Mouse (Mus musculus) forelimb bud, embryonic 11.5 days (tissue): Measurements from ENCODE around the gene Wnt9a.

Source experiments
- DNase-seq: peaks from one replicate; pipeline ENCODE4 v3.0.0-alpha.2; 2012; ENCODE audit warnings: low read depth, low spot score

Wnt9a gene

DNA sequence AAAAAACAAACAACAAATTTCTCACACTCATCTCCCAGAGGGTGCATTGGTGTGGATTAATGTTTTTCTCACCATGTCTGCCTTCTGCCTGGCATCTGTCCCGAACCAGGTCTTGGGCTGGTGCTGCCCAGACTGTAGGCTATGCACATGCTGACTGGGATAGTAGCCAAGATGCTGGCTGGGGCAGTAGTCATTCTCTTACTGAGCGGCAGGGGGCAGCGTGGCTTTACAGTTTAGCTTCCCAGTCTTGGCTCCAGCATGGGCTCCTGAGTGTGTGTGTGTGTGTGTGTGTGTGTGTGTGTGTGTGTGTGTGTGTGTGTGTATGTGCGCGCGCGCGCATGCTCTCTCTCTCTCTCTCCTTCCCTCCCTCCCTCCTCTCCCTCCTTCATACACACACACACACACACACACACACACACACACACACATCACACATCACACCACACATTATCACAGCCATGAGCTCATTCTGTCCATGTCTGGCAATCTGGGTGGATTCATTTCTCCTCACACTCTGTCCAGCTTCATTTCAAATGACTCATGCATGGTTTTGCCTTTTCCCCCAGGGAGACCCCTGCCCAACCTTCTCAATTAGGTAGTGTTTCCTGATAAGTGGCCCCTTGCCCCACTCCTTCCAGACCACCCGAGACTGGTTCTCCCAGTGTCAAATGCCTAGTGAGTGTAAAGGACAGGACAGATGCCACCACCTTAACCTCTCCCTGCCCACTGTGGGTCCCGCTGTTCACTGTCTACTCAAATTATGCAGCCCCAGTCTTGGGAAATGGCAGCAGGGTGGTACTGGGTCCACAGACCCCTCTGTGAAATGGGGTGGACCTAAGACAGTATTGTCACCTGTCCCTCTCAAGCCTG, 3.8 kb upstream of the Wnt9a start:
- DNase-seq: peak; percentile 79

DNA sequence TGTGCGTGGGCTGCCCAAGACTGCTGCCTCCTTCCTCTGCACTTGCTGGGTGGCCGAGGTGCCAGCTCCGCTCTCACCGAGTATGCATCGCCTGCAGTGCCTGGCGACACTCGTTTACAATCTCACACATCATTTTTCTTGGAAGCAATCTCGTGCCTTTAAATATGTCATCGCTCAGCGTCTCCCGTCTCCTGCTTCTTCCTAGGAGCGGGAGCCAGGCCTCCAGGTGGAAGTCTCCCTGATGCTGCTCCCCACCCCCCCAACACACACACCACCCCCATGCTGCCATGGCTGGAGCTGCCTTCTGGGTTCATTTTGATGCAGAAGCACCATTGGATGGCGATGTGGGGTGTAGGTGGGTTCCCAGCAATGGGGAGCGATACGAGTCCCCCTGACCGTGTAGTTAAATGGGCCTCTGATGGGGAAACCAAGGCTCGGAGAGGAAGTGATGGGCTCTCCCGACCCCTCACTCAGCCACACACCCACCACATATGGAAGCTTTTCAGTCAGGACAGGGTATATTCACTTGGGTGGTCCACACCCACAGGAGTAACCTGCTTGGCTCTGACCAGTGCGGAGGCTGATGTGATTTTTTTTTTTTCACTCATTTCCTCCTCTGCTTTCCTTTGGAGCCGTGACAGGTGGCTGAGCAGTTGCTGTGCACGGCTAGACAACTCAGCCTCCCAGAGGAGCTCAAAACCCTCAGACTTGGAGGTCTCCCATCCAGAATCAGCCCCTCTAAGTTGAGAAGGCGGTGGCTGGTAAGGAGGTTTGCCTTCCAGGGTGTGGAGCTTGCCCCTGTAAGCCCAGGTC, 1.5 kb upstream of the Wnt9a start:
- no peak for DNase-seq

GRCm38 (mm10) chr11:59305821-59306215, 910 bp upstream of the Wnt9a start:
- no peak for DNase-seq

- peak; percentile 70 for DNase-seq
These were observed 865 bp downstream of the Wnt9a start for GRCm38 (mm10) chr11:59307422-59308163.

DNA sequence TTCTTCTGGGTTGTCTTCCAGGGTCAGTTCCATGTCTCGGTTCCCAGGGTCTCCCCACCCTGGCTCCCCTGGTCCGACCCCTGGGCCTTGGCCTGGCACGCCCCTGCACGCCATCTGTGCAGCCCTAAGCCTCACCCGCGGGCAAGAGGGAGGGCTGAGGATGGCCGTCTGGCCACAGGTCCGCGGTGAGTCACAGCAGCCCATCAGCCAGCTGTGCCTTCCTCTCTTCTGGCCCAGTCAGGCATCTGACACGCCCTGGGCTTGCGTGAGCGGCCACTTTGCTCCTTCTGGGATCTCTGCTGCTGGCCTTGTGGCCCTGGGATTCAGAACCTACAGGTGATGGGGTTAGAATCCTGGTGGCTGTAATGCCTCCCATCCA, 1.4 kb downstream of the Wnt9a start:
- no peak for DNase-seq

DNA sequence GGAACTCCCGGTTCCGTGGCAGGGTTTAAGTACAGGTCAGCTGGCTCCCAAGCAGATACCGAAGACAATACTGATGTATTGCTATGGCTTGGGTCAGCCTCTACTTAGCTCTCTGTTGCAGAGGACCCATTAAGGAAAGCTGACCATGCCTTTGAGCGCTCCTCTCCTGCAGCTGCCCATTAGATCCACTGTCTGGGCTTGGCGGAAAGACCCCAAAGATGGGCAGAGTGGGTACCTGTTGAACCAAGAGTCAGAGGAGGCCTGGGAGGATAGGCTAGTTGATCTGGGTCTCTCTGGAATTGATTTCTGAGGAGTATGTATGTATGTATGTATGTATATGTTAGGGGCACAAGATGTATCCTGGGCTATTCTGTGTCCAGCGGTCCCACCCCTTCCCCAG, 1.9 kb downstream of the Wnt9a start:
- DNase-seq: no peak

DNA sequence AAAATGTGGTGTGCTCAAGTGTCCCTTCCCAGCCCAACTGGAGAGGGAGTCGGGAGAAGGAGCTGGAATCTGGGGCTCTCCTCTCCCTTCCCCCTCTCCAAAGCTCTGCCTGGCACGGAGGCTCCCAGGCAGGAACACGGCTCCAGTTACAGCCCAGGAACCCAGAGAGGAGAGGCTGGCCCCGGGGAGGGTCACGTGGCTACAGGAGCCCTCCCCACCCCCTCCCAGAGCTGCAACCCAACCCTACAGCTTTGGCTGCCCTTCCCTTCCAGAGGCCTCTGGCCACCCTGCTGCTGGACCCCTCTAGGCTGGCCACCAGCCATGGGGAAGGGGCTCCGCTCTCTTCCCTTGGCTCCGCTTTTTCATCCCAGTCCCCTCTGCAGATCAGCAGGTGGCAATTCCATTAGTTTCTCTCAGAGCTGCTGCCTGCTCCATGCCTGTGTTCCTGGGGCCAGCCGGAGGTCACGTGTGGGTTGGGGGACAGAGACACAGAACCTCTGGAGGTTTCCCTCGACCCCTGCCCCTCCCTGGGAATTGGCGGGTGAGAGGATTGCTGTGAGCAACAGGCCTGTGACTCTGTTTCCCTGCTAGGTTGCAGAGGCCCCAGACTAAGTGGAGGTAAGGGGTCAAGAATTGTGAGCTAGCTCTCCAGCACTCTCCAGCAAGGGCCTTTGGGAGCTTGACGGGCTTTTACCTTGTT, 2.5 kb downstream of the Wnt9a start:
- peak; percentile 63 for DNase-seq

GRCm38 (mm10) chr11:59309976-59310375, 3.2 kb downstream of the Wnt9a start:
- DNase-seq: no peak

- no peak for DNase-seq
These were observed 5.3 kb downstream of the Wnt9a start for GRCm38 (mm10) chr11:59312060-59312459.

- DNase-seq: no peak
These were observed 5.8 kb downstream of the Wnt9a start for GRCm38 (mm10) chr11:59312501-59312900.

DNA sequence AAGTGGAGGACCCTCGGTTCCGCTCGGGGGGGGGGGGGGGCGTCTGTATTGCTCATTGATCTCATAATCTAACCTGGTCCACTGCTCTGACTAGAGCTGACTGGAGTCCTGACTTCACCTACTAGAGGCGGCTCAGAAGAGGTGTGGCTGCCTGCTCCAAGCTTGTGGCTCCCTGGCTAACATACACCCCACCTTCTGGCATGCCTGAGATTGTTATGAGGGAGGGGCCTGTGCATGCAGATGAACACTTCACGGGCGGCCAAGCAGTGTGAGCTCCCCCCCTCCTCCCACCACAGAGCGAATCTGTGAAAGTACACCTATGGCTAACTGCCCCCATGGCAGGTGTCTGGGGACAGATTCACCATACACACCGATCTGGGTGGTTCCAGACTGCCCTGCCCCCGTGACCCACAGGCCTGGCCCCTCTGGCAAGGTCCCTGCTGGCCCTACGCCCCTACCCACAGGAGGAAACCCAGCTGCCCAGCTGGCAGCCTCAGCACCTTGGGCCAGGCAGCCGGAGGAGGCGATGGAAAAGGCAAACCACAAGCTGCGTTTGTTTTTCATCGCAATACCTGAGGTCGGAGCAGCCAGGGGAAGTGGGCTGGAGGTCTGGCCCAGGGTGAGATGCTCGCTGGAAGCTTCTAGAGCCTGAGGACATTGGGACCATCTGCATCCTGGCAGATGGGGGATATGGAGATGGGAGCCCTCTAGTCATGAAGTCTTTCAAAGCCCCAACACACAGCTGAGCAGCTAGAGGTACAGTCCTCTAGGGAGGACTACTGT, 6.5 kb downstream of the Wnt9a start:
- no peak for DNase-seq

DNA sequence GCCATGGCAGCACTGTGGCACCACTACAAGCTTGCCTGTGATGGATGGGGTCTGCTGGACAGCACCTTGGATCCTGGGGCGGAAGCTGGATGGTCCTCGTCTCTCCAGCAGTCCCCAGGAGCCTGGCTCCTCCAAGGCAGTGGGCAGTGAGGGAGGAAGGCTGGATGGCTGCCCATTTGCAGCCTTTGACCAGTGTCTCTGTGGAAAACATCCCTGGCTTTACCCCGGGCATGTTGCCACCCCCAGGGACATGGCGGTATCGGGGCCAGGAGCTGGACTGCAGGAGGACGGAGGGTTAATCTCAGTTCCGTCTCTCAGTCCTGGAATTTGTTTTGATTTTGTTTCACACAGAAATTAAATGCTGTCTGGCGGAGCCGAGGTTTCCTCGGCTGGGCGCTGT, 7.2 kb downstream of the Wnt9a start:
- no peak for DNase-seq

DNA sequence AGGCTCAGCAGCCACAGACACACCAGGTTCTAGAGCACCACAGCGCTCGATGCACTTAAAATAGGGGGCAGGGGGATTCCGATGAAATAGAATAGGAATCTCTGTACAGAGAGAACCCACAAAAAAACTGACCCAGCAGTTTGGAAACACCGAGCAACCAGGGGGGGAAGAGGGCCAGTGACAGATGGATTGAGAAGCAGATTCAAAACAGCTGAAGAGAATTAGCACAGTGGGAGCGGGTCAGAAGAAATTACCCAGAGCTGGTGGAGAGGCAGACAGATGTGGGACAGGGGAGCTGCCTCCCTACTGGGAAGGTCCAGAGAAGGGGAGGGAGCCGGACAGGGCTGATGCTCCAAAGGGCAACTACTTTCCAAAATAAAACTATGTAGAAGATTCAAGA, 9.8 kb downstream of the Wnt9a start:
- no peak for DNase-seq

- DNase-seq: no peak
These were observed 16.3 kb downstream of the Wnt9a start for GRCm38 (mm10) chr11:59322988-59323387.

DNA sequence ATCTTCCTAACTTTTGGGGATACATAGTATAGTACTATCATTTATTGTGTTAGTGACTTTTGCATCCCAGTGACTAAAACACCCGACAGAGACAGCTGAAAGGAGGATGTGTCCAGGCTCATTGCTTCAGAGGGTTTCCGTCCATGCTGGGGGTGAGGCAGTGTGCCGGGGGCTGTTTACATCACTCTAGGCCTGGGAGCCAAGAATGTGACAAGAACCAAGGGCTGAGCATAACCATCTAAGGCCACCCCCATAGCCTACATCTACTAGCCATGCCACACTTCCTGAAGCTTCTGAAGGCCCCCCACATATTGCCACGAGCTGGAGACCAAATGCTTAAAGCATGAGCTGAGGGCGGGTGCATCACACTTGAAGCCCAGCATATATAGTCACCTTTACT, 18.0 kb downstream of the Wnt9a start:
- DNase-seq: no peak

DNA sequence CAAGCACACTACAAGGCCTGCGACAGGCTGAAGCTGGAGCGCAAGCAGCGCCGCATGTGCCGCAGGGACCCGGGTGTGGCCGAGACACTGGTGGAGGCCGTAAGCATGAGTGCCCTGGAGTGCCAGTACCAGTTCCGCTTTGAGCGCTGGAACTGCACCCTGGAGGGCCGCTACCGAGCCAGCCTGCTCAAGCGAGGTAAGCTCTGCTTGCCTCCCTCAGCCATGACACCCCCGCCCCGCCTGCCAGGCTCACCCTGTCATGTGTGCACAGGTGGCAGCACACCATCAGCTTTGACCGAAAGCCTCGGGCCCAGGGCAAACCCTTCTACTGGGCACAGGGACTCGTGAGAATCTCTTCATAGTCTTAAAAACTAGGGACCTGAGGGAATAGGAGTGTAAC, 20.9 kb downstream of the Wnt9a start:
- no peak for DNase-seq

DNA sequence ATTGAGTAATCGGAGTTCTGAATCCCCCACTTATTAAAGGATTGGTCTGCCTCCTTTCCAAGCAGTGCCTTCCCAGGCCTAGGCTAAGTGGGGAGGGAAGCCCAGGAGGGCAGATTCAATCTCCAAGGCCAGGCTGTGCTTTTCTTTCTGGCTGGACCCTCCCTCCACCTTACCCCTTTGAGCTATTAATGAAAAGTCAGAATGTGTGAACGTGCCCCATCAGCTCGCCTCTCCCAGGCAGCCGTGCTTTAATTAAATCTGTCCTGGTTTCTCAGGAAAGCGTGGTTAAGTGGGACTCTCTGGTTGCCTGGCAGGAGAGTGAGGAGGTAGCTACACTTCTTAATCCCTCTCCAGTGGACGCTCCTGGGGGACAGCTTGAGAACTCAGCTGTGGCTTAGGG, 22.9 kb downstream of the Wnt9a start:
- DNase-seq: no peak

DNA sequence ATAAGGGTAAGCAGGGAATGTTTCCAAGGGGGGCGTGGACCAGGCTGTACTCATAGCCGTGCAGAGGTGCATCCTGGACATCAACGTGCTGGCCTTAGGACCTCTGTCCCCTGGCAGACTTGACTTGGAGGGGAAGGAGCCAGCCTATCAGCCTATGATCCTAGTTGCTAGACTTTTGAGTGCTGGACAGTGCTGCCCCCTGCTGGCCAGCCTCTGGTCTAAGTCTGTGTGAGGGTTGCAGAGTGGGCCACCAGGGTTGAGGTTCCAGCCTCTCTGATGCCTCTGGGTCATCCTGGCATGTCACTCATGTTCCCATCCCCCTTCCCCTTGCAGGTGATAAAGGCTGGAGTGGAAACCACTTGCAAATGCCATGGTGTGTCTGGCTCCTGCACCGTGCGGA, 23.8 kb downstream of the Wnt9a start:
- DNase-seq: peak; percentile 64

- no peak for DNase-seq
These were observed 24.6 kb downstream of the Wnt9a start for GRCm38 (mm10) chr11:59331167-59331869.

DNA sequence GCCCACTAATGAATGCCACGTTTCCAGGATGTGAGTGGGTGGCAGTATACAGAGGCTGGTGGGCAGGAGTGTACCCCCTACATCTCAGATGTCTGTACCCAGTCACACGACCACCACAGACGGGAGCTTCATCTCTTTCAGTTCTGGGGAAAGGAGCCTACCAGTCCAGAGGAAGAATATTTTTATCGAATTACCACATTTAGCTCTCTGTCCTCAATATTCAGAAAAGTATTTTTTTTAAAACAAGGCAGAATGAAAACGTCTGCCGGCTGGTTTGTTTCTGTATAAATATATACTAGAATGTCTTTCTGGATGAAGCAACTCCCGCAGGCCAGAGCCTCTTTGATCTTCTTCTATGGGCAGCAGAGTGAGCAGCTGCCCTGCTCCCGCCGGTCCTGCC, 26.2 kb downstream of the Wnt9a start:
- no peak for DNase-seq
